Comparison of ENCODE assay signal across 30 mouse cellular contexts in genomic region chr16:13658886-13659285, GRCm38 (mm10).
"Had no signal": no experiment of that assay in that cellular context is flagged by ENCODE, and none has a peak within 500 bp of the region (broad histone marks: within the 10 kb centered on the region; RNA-seq: fewer than 3 reads in every experiment).

No protein-coding gene starts in this region.

- H3K27me3 ChIP-seq: heart, embryonic 12.5 days; heart, embryonic 13.5 days; heart, embryonic 15.5 days; hindbrain, embryonic 12.5 days; hindbrain, embryonic 13.5 days; hindbrain, embryonic 15.5 days; intestine, embryonic 15.5 days; kidney, embryonic 15.5 days had no signal

- H3K4me1 ChIP-seq: heart, embryonic 12.5 days; heart, embryonic 13.5 days; heart, embryonic 15.5 days; hindbrain, embryonic 10.5 days; hindbrain, embryonic 12.5 days; hindbrain, embryonic 13.5 days; hindbrain, embryonic 15.5 days; intestine, embryonic 15.5 days; kidney, embryonic 15.5 days had no signal

- H3K27ac ChIP-seq: heart, embryonic 13.5 days; heart, embryonic 15.5 days; hindbrain, embryonic 10.5 days; hindbrain, embryonic 12.5 days; hindbrain, embryonic 13.5 days; hindbrain, embryonic 14.5 days; hindbrain, embryonic 15.5 days; hindbrain, postnatal 0 days; intestine, embryonic 15.5 days; kidney, embryonic 15.5 days; kidney, postnatal 0 days; layer of hippocampus, adult 2 months; left cerebral cortex, adult 2 months had no signal

- DNase-seq: heart, postnatal 10 days; heart, postnatal 14 days; heart, postnatal 36 days; heart, postnatal 4 days; kidney, adult 11 months; kidney, adult 18-20 months; kidney, adult 2 months; kidney, adult 8-10 months; kidney, adult 9 months; kidney, postnatal 10 days; kidney, postnatal 14 days; kidney, postnatal 25 days; kidney, postnatal 36 days; kidney, postnatal 4 days; layer of hippocampus, adult 9-11 months; layer of hippocampus, postnatal 36 days had no signal

- H3K4me3 ChIP-seq: heart, embryonic 12.5 days; heart, embryonic 13.5 days; heart, embryonic 15.5 days; hindbrain, embryonic 10.5 days; hindbrain, embryonic 12.5 days; hindbrain, embryonic 13.5 days; hindbrain, embryonic 15.5 days; intestine, embryonic 15.5 days; kidney, embryonic 15.5 days; layer of hippocampus, adult 2 months; left cerebral cortex, adult 2 months had no signal

- H3K4me2 ChIP-seq: heart, embryonic 12.5 days; heart, embryonic 13.5 days; heart, embryonic 15.5 days; hindbrain, embryonic 12.5 days; hindbrain, embryonic 13.5 days; hindbrain, embryonic 14.5 days; hindbrain, embryonic 15.5 days; intestine, embryonic 15.5 days; kidney, embryonic 15.5 days had no signal

- H3K9ac ChIP-seq: heart, embryonic 12.5 days; heart, embryonic 13.5 days; heart, embryonic 15.5 days; hindbrain, embryonic 12.5 days; hindbrain, embryonic 13.5 days; hindbrain, embryonic 14.5 days; hindbrain, embryonic 15.5 days; intestine, embryonic 15.5 days; kidney, embryonic 15.5 days had no signal

- H3K9me3 ChIP-seq: heart, embryonic 12.5 days; heart, embryonic 13.5 days; heart, embryonic 15.5 days; hindbrain, embryonic 10.5 days; hindbrain, embryonic 12.5 days; hindbrain, embryonic 13.5 days; hindbrain, embryonic 15.5 days; intestine, embryonic 15.5 days; kidney, embryonic 15.5 days had no signal
